Mouse (Mus musculus): ENCODE results near the gene Gm3285.

Gene Gm3285

DNA sequence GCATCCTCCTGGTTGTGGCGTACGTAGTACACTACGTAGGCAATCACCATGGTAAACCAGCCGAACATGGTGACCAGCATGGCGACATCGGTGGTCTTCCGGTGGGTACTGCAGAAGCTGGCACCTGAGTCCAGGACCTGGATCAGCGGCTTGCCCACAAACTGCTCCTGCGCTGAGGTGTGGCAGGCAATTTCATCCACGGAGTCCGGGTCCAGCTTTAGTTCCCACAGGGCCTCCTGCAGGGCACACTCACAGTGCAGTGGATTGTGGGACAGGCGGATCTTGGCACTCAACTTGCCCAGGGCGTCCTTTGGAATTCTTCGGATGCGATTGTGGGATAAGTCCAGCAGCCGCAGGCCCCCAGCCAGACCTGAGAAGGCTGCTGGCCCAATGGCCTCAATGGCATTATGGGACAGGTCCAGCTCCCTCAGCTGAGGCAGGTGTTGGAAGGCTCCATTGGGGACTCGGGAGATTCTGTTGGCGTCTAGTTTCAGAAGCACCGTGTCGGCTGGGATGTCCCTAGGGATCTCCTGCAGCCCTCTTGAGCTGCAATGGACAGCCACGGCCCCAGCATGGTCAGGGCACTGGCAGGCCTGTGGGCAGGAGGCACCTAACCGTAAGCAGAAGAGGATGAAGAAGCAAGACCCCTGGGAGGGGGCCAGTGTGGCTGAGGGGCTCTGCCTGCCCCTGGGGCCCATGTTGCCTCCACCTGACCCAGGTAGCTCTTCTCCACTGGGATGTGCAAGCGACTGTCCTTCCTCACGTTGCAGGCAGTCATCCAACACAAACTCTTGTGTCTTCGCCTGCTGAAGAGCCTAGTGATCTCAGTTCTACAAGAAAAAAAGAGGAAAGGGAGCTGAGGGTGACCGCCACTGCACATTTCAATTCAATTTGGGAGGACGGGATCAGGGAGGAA, 39.4 kb downstream of the Gm3285 start:
- DNase-seq (ENCODE audit: low spot score), result no peak

DNA sequence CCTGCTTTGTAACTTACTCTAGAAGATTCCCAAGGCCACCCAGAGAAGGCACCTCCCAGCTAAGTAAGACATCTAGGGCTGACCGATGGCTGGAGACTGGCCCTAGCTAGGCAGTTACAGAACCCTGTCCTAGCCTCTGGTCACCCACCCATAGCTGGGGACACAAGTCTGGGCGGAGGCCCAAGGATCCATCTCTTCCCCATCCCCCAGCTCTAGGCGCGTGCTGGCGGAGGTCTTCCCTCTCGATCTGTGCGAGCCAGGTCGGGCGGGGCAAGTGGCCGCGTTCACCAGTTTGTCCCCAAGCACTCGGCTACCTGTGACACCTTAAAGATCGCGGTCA, 40.1 kb downstream of the Gm3285 start:
- no peak for DNase-seq (ENCODE audit: low spot score)

DNA sequence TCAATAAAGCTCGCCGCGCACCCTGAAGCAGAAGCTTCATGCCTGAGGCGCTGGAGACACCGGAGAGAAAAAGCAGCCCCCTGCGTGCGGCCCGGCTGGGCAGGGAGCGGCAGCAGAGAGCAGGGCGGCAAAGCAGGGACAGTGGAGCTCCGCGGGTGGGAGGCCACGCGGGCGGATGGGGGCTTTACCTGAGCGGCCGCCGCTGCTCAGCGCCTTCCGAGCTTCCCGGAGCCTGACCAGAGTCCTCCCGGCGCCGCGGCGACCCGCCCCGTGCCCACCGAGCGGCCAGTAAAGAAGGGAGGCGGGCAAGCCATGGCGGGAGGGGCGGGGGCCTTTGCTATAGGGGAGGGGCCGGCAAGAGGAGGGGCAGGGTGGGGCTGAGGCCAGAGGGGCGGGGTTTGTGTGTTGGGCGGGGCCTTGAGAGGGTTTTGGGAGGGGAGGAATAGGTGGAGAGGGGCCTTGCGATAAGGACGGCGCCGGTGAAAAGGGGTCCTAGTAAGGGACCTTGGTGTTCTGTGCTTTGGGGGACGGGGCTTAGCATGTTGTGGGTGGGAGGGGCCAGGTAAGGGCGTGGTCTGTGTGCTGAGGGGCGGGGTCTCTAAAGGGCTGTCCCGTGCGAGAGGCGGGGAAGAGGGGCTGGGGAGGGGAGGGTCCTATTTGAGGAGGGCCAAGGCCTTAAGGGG, 40.6 kb downstream of the Gm3285 start, which contains the start of gene Lrrc3:
Gene Lrrc3 (minus strand): TSS at position 326 of the 683 bp plus-strand sequence.
- DNase-seq (ENCODE audit: low spot score), result peak; percentile 44

DNA sequence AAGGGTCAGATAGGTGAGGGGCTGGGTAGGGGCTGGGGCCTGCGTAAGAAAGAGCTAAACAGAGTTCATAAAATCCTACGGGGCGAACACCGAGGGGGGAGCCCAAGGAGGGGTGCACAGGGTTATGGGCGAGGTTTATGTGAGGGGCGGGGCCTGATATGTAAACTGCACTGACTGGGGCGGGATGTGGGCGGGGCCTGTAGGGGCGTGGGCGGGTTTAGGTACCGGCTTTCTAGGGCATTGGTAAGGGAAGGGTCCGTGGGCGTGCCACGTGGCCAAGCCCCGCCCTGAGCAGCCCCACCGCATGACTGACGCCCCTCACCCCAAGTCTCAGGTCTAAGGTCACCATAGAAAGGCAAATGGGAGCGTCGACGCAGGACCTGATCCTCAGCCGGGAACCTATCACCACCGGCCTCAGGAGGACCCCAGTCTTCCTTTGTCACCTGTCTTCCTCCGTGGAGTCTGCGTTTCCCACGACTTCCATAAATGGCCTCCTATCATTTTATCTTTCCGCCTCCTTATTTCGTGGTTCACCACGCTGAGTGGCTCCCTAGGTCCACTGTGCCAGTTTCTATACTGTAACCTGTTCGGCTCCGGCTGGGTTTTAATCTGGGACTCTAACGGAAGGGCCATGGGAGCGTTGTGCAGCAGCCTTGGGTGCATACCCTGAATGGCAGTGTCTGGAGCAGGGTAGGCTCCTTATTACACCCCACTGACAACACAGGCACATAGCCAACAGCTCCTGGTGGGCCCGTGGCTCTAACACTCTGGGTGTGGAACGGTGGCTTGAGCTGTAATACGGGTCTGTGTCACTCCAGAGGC, 41.3 kb downstream of the Gm3285 start:
- DNase-seq (ENCODE audit: low spot score), result peak; percentile 15

Data from ovary, postnatal 14 days (tissue).